Mouse (Mus musculus) frontal cortex, adult 2 months (tissue): ENCODE measurements at regions not wholly inside any gene's neighbourhood (a gene's known extent, or its start where the extent isn't known, plus 50 kb on each side); places are given as distances from the start of the nearest gene placed in this dataset.

ENCODE experiments used
- DNase-seq, 2 experiments: peaks; one replicate each; pipeline ENCODE4 v3.0.0; 2022; ENCODE audit warnings: low spot score in 1 of 2; ENCODE audit errors: extremely low spot score in 1 of 2

- DNase-seq = no peak
Observed at GRCm38 (mm10) chr2:137847901-137848300, 408.5 kb upstream of the Btbd3 start.

GRCm38 (mm10) chr2:137827814-137828374 is 428.5 kb upstream of the Btbd3 start:
- no peak for DNase-seq

GRCm38 (mm10) chr2:137821344-137821916 is 434.9 kb upstream of the Btbd3 start:
- DNase-seq = peak in 1 of 2 experiments; percentile 53

- DNase-seq = no peak
Observed at GRCm38 (mm10) chr2:137814945-137815344, 441.4 kb upstream of the Btbd3 start.

GRCm38 (mm10) chr2:137808401-137809230 is 447.7 kb upstream of the Btbd3 start:
- DNase-seq = no peak

- DNase-seq = no peak
Observed at GRCm38 (mm10) chr2:137807594-137808295, 448.6 kb upstream of the Btbd3 start.

GRCm38 (mm10) chr2:137794841-137795240 is 461.5 kb upstream of the Btbd3 start:
- DNase-seq = no peak

GRCm38 (mm10) chr2:137784091-137784490 is 472.3 kb upstream of the Btbd3 start:
- DNase-seq = no peak

- no peak for DNase-seq
Observed at GRCm38 (mm10) chr2:137777430-137777829, 478.9 kb upstream of the Btbd3 start.

- DNase-seq = no peak
Observed at GRCm38 (mm10) chr2:137764785-137765184, 491.6 kb upstream of the Btbd3 start.

GRCm38 (mm10) chr2:137759455-137759854 is 496.9 kb upstream of the Btbd3 start:
- no peak for DNase-seq

- no peak for DNase-seq
Observed at GRCm38 (mm10) chr2:137758389-137758788, 498.0 kb upstream of the Btbd3 start.

- DNase-seq = no peak
Observed at GRCm38 (mm10) chr2:137757231-137758212, 498.8 kb upstream of the Btbd3 start.

GRCm38 (mm10) chr2:137756220-137756619 is 500.1 kb upstream of the Btbd3 start:
- no peak for DNase-seq

GRCm38 (mm10) chr2:137754481-137754880 is 501.9 kb upstream of the Btbd3 start:
- no peak for DNase-seq

- peak in 1 of 2 experiments; percentile 73 for DNase-seq
Observed at GRCm38 (mm10) chr2:137732410-137732809, 524.0 kb upstream of the Btbd3 start.

- no peak for DNase-seq
Observed at GRCm38 (mm10) chr2:137730472-137730931, 525.9 kb upstream of the Btbd3 start.

GRCm38 (mm10) chr2:137729871-137730270 is 526.5 kb upstream of the Btbd3 start:
- peak in 1 of 2 experiments; percentile 44 for DNase-seq

- no peak for DNase-seq
Observed at GRCm38 (mm10) chr2:137729207-137729606, 527.2 kb upstream of the Btbd3 start.

- DNase-seq = no peak
Observed at GRCm38 (mm10) chr2:137723651-137724050, 532.7 kb upstream of the Btbd3 start.
